Mouse (Mus musculus): Measurements from ENCODE around the gene Gm20388.

GRCm38 (mm10) chr8:123651390-123652098 lies 3740.9 kb downstream of the Gm20388 start:
- TF ChIP-seq CTCF (IDR thresholded peaks at IDR 0.05; ENCODE audit: low read depth) (0 out of 2 replicates have a peak, but pooled peaks have one; percentile 2), EP300 (IDR thresholded peaks at IDR 0.05; ENCODE audit: low read depth) (no peak)
